Mouse (Mus musculus) limb, embryonic 13.5 days (tissue): ENCODE data around the gene Adamts17. TPM values are rescaled to one million over a fixed set of nuclear protein-coding genes. Genes with fewer than 3 reads are reported as not detected.
A peak's percentile ranks its signal among the peaks of the same experiment; 100 is the strongest.

ENCODE experiments used
- ATAC-seq: fragments of 200-750 bp; cut with Nextera tagmentation; 2 replicates; pipeline ENCODE4 v1.8.0; 2017; ENCODE audit warnings: low read depth, moderate number of reproducible peaks, moderate TSS enrichment; ENCODE audit not compliant: low FRiP score
- H3K27ac ChIP-seq: fragments of 300-500 bp; sonication (generic); 2 replicates; pipeline ENCODE4 v1.5.1; 2015; ENCODE audit warnings: inconsistent platforms, mild to moderate bottlenecking, moderate library complexity
- H3K27me3 ChIP-seq: fragments of 300-500 bp; sonication (generic); 2 replicates; pipeline ENCODE4 v1.6.1; 2015; ENCODE audit warnings: mild to moderate bottlenecking, inconsistent platforms
- H3K36me3 ChIP-seq: fragments of 300-500 bp; sonication (generic); 2 replicates; pipeline ENCODE4 v1.6.1; 2015; ENCODE audit warnings: inconsistent platforms, mild to moderate bottlenecking, moderate library complexity
- H3K4me1 ChIP-seq: fragments of 300-500 bp; sonication (generic); 2 replicates; pipeline ENCODE4 v1.6.1; 2015; ENCODE audit warnings: inconsistent platforms
- H3K4me2 ChIP-seq: fragments of 300-500 bp; sonication (generic); replicated peaks from 2 replicates; pipeline ENCODE4 v1.6.1; 2015; ENCODE audit warnings: inconsistent platforms, mild to moderate bottlenecking, moderate library complexity
- H3K4me3 ChIP-seq: fragments of 300-500 bp; sonication (generic); 2 replicates; pipeline ENCODE4 v1.5.1; 2015; ENCODE audit warnings: moderate library complexity, mild to moderate bottlenecking, inconsistent platforms
- H3K9ac ChIP-seq: fragments of 300-500 bp; sonication (generic); 2 replicates; pipeline ENCODE4 v1.6.1; 2015; ENCODE audit warnings: mild to moderate bottlenecking, inconsistent platforms
- H3K9me3 ChIP-seq: fragments of 300-500 bp; sonication (generic); 2 replicates; pipeline ENCODE4 v1.6.1; 2016; ENCODE audit warnings: inconsistent platforms
- WGBS: fragments of 180-500 bp; shearing (Covaris S2); methylation state at CpG from one replicate; pipeline ENCODE4 v1.1.7; 2015; 5-methylcytosine and 5-hydroxymethylcytosine counted together
- polyA plus RNA-seq: library from polyadenylated mRNA; unstranded; fragments of >200 nt; fragmentation: Nextera tagmentation; extraction: Ambion mirVana; gene quantifications from 2 replicates; pipeline ENCODE4 v1.2.1, GENCODE M21; 2015

Adamts17 gene
- polyA plus RNA-seq, 1 experiment from 2014 or later, result 15.3 TPM

DNA sequence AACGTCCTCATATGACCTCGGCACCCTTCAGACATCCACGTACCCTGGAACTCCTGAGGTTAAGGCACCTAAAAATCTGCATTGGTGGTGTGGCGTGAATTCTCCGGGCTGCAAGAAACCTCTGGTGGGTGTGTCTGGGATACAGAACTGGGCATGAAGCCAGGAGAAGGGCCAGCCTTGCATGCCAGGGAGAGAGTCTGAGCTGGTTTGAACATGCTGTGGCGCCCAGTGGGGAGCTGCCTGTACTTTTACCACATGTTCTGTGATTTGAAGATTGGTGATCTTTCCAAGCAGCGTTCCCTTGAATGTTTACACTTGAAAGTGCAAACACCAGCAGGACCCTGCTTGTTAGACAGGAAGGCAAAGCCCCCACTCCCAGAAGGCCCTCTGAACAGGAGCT is 306.2 kb downstream of the Adamts17 start:
- no peaks in the 10 kb centered on the region; the same call in 1 of the 2 replicates for H3K27me3 ChIP-seq
- ATAC-seq, result peak; percentile 41; the same call in 1 of the 2 replicates
- no peaks in the 10 kb centered on the region for H3K9me3 ChIP-seq
- H3K9ac ChIP-seq, result no peak overlapping the region
- H3K27ac ChIP-seq, result peak overlapping the region; percentile 87
- H3K4me1 ChIP-seq, result peaks cover 63% of the 10 kb centered on the region
- 30% methylated on average over 7 of the region's 7 CpGs for WGBS
- no peak overlapping the region for H3K4me3 ChIP-seq
- H3K36me3 ChIP-seq, result peaks cover 11% of the 10 kb centered on the region
- H3K4me2 ChIP-seq, result peak overlapping the region; percentile 37

DNA sequence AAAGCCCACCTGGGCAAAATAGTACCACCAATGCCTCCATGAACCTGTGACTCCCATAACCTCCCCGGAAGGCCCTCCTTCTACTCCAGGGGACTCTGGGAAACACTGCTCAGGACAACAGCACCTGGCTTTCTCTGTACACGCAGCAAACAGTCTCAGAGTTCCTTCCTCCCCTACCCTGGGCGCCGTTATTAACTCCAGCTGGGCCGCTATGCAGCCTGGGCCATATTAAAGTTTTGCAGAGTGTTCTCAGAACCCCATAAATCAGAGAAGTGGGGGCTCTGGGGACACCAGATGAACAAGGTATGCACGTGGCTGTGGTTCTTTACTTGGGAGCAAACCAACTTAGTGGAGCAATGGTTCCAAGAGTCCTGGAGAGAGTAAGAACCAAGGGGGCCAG is 306.6 kb downstream of the Adamts17 start:
- Histone ChIP-seq H3K36me3 (peaks cover 15% of the 10 kb centered on the region), H3K27me3 (no peaks in the 10 kb centered on the region; the same call in 1 of the 2 replicates), H3K9me3 (no peaks in the 10 kb centered on the region), H3K9ac (no peak overlapping the region), H3K4me1 (peaks cover 59% of the 10 kb centered on the region), H3K4me2 (peak overlapping the region; percentile 37), H3K4me3 (no peak overlapping the region), H3K27ac (peak overlapping the region; percentile 87)
- WGBS, result 17% methylated on average over 6 of the region's 6 CpGs
- peak; percentile 85 for ATAC-seq

DNA sequence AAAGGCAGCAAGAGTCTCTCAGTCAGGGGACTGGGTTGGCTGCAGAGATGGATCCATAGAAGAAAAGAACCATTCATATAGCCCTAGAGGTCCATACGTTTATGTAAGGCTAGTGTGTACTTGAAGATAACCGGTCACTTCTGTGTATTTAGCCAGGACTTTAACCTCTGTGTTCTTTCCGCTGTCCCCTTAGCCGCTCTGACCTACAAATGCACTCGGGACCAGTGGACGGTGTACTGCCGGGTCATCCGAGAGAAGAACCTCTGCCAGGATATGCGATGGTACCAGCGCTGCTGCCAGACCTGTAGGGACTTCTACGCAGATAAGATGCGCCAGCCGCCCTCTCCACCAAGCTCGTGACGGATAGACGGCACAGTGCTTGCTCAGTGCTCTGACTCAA is 310.2 kb downstream of the Adamts17 start:
- no peak overlapping the region for H3K4me2 ChIP-seq
- peaks cover 3% of the 10 kb centered on the region for H3K9me3 ChIP-seq
- no peak overlapping the region for H3K4me3 ChIP-seq
- H3K27me3 ChIP-seq, result no peaks in the 10 kb centered on the region
- ATAC-seq, result no peak
- no peak overlapping the region for H3K27ac ChIP-seq
- H3K9ac ChIP-seq, result no peak overlapping the region
- 95% methylated on average over 16 of the region's 16 CpGs for WGBS
- H3K4me1 ChIP-seq, result peaks cover 37% of the 10 kb centered on the region
- peaks cover 17% of the 10 kb centered on the region for H3K36me3 ChIP-seq

- Histone ChIP-seq H3K4me3 (no peak overlapping the region), H3K9ac (no peak overlapping the region), H3K4me1 (peaks cover 12% of the 10 kb centered on the region), H3K27me3 (no peaks in the 10 kb centered on the region), H3K4me2 (no peak overlapping the region), H3K27ac (no peak overlapping the region), H3K9me3 (peaks cover 4% of the 10 kb centered on the region), H3K36me3 (peaks cover 17% of the 10 kb centered on the region)
- WGBS, result 11% methylated on average over 3 of the region's 3 CpGs
- ATAC-seq, result no peak
These were observed 313.1 kb downstream of the Adamts17 start for GRCm38 (mm10) chr7:67152626-67153025.

DNA sequence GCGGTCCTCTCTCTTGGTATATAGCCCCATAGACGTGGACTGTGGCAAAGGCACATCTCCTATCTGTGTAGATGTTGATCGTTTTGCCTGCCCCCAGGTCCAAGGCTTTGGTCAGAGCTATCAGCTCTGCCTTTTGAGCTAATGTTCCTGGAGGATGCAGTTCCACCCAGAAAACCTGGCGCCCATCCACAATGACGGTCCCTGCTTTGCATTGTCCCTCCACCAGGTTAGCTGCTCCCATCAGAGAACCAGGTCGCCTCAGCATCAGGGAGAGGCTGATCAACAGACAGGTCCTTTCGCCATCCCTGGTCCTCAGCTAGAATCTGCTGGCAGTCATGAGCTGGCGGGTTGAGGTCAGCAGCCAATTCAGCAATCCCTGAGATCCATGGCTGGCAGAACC is 322.6 kb downstream of the Adamts17 start:
- Histone ChIP-seq H3K36me3 (no peaks in the 10 kb centered on the region), H3K4me2 (no peak overlapping the region), H3K4me3 (no peak overlapping the region), H3K9me3 (no peaks in the 10 kb centered on the region), H3K4me1 (no peaks in the 10 kb centered on the region), H3K9ac (no peak overlapping the region), H3K27me3 (no peaks in the 10 kb centered on the region), H3K27ac (no peak overlapping the region)
- no peak for ATAC-seq
- 92% methylated on average over 8 of the region's 8 CpGs for WGBS

DNA sequence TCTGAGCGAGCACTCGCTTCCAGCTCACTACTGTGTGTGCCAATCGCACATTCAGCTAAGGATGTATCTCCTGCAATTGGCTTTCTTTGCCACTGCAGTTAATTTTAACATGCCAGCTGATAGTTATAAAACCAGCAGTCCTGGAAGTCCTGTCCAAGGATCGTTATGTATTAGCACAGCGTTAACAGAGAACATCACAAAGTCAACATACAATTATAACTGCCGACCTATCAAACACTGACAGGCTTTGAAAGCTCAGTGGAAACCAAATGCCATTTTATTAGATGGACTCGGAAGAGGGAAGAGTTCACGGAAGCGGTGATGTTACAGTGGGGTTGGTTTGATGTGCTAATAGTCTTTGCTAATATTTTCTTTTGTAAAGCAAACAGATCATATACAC is 328.8 kb downstream of the Adamts17 start:
- no peak overlapping the region for H3K9ac ChIP-seq
- 49% methylated on average over 9 of the region's 9 CpGs for WGBS
- no peak overlapping the region for H3K4me2 ChIP-seq
- H3K4me1 ChIP-seq, result peaks cover 15% of the 10 kb centered on the region
- no peak overlapping the region for H3K27ac ChIP-seq
- H3K9me3 ChIP-seq, result no peaks in the 10 kb centered on the region
- no peaks in the 10 kb centered on the region for H3K27me3 ChIP-seq
- no peak for ATAC-seq
- H3K36me3 ChIP-seq, result no peaks in the 10 kb centered on the region
- H3K4me3 ChIP-seq, result no peak overlapping the region

DNA sequence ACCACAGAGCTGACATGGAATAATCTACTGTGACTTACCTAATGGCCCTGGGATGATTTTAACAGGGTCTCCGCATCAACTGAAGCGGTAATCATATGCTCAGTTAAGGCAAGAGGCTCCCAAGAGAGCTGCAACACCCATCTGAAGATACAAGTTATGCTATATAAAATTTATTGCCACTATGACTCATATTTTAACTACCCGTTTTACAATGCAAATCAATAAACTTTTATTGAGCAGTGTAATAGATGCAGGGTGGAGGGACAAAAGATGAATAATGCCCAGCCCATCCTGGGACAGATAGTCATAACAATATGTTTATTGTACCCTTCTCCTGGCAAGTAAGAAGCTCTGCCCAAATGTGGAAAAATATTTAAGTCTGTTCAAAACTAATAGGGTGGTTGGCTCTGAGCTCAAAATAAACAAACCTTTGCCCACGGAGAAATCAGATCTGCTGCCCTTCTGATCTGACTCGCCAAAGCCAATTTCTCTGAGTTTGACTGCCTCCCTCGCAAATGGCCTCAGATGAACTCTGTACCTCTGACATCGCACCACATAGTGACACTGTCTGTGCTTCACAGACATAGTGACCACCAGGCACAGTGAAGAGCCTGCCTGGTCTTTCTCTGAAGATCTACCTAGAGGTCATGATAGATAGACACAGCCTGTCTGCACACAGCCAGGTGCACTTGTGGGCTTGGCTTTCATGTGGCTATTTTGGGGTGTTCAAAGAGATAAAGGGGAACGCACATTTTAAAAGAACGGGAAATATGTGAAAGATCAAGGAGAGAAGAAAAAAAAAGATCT is 329.4 kb downstream of the Adamts17 start:
- H3K4me3 ChIP-seq, result no peak overlapping the region

DNA sequence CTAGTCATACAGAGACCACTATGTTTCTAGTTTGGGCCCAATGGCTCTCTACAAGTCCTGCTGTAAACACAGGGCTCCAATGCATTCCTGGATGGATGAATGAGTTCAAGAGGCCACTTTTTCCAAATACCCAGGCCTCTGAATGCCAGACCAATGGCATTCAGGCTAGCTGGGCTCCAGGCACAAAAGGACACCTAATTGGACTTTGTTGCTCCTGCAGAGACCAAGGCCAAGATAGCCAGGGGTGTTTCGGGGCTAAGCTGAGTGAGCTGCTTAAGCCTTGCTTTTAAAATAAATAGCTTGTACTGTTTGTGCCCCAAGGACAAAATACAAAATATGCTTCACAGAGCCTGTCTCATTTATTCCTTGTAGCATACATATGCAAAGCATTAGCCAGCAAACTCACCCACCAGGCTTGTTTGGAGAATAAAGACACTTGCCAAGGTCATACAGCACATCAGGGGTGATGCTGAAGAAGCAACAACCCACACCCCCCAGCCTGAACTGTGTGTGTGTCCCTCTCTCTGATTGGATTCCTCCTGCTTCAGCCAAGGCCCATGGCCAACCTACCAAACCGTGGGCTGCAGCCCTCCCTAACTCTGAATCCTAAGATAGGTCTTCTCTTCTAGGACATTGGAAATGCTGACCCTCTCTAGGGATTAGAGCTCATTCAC is 334.1 kb downstream of the Adamts17 start:
- Histone ChIP-seq H3K9ac (no peak overlapping the region), H3K27ac (no peak overlapping the region), H3K36me3 (no peaks in the 10 kb centered on the region), H3K4me1 (peaks cover 6% of the 10 kb centered on the region), H3K9me3 (no peaks in the 10 kb centered on the region), H3K4me3 (no peak overlapping the region), H3K27me3 (no peaks in the 10 kb centered on the region), H3K4me2 (no peak overlapping the region)
- WGBS, result 69% methylated on average over 2 of the region's 2 CpGs
- no peak for ATAC-seq

More for the DNA sequence above, 329.4 kb downstream of the Adamts17 start:
- no peak overlapping the region for H3K27ac ChIP-seq
- H3K36me3 ChIP-seq, result no peaks in the 10 kb centered on the region
- no peaks in the 10 kb centered on the region for H3K9me3 ChIP-seq
- ATAC-seq, result no peak
- WGBS, result 58% methylated on average over 9 of the region's 9 CpGs
- peaks cover 15% of the 10 kb centered on the region for H3K4me1 ChIP-seq
- H3K9ac ChIP-seq, result no peak overlapping the region
- H3K4me2 ChIP-seq, result no peak overlapping the region
- no peaks in the 10 kb centered on the region for H3K27me3 ChIP-seq

DNA sequence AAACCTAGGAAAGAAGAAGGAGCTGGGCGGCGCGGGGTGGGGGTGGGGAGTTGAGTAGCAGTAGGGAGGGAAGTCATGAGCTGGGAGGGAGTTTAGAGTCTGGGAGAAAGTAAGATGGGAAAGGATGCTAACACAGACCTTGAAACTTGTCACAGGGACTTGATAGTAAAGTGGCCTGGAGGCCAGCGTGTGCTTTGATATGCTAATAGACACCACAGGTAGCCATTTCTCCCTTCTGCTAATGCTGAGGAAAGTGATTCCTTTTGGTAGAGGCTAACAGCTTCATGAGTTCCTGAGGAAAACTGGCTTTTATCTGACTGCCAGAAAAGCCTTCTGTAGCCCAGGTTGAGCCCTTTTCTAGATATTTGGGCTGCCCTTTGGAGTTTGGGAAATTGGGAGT is 344.3 kb downstream of the Adamts17 start:
- H3K9ac ChIP-seq, result no peak overlapping the region
- H3K27me3 ChIP-seq, result no peaks in the 10 kb centered on the region
- no peaks in the 10 kb centered on the region for H3K4me1 ChIP-seq
- no peaks in the 10 kb centered on the region for H3K36me3 ChIP-seq
- WGBS, result 18% methylated on average over 4 of the region's 4 CpGs
- no peak overlapping the region for H3K4me3 ChIP-seq
- no peak for ATAC-seq
- H3K4me2 ChIP-seq, result no peak overlapping the region
- no peaks in the 10 kb centered on the region for H3K9me3 ChIP-seq
- H3K27ac ChIP-seq, result no peak overlapping the region

- peak; percentile 51; the same call in 1 of the 2 replicates for ATAC-seq
- 17% methylated on average over 10 of the region's 10 CpGs for WGBS
- Histone ChIP-seq H3K4me1 (no peaks in the 10 kb centered on the region), H3K9me3 (no peaks in the 10 kb centered on the region; the same call in 1 of the 2 replicates), H3K4me3 (no peak overlapping the region), H3K4me2 (no peak overlapping the region), H3K27me3 (no peaks in the 10 kb centered on the region), H3K27ac (no peak overlapping the region), H3K36me3 (no peaks in the 10 kb centered on the region), H3K9ac (no peak overlapping the region)
These were observed 359.9 kb downstream of the Adamts17 start for GRCm38 (mm10) chr7:67199412-67199811.
